Mouse (Mus musculus) left cerebral cortex, postnatal 14 days (tissue): ENCODE data around the gene Nckap5. TPM values are rescaled to one million over a fixed set of nuclear protein-coding genes. Genes with fewer than 3 reads are reported as not detected.

Experiments
- DNase-seq, 2 experiments: peaks; one replicate each; pipeline ENCODE4 v3.0.0; 2021 to 2022; ENCODE audit warnings: low spot score in 2 of 2, mixed read lengths in 1 of 2
- intact Hi-C: fragments of 180-260 bp; cut with DNase I; formaldehyde crosslinking; loops from one replicate; pipeline ENCODE4 v1.15.1; 2025
- total RNA-seq, 2 experiments: library from RNA; stranded (reverse); gene quantifications; 2 replicates each; pipeline ENCODE4 v1.2.3; 2021

Nckap5 gene
- total RNA-seq, 2 experiments from 2014 or later: 6.6 to 8.0 TPM

DNA sequence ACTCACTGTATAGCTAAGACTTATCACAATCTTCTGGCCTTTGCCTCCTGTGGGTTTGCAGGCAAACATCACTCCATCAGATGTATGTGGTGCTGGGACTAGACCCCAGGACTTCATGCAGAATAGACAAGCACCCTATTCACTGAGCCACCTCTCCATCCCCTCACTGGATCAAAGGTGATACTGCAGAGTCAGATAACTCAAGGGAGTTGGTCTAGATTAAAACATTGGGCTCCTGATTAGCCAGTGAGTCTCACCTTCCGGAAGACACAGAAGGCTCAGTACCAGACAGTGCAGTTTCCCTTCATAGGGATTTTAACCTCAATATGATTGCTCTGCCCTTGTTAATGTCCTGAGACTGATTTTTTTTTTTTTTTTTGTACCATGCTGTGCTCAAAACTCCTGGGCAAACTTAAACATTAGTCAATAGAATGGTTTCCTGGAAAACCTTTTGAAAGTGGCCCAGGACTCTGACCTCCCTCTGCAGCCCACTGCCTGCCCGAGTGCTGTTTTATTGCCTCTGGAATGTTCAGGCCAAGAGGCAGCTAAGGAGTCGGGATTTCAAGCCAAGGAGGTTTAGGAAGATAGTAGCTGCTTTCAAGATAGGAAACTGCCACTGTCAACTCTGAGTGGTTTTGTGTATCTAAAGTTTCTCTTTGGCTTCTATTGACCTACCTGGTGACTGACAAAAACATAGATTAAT, 315.4 kb downstream of the Nckap5 start:
- no peak for DNase-seq
- intact Hi-C loops: no loop called here

DNA sequence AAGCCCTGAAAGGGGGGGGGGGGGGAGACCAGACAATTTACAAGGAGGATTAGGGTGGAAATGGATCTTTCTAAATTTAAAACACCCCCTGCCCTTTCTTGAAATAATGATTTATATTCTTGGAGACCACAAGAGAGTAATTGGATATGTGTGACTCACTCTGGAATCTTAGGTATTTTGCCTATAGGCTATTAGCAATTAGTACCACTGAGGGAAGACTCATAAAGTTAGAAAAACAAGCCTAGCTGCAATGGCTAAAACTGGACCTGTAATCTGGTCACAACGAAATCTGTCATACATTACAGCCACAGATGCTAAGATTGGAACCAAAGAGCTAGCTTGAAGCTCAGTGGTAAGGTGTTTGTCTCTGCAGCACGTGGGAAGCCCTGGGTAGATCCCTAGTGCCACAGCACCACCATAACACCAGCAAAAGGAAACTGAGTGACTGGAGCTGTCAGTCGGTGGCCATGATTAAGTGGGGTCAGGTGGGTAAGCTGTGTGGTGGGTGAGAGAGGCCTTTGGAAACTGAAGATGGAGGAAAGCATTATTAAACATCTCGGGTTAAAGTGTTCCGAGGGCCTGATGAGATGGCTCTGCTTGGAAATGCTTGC, 318.7 kb downstream of the Nckap5 start:
- intact Hi-C loops: no loop called here

DNA sequence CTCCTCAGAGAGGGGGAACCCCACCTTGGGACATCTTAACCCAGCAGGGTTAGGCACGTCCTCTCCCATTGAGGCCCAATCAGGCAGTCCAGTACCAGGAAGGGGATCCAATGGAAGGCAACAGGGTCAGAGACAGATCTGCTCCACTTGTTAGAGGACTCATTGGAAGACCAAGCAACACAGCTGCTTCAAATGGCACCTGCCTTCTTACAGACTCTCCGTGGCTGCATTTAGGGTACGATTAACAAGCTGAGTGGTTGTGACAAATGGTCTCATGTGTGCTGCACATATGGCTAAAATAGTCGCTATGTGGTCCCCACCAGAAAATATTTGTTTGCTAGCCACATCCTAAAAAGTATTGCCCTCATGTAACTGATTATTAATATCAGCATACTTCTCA, 325.9 kb downstream of the Nckap5 start:
- DNase-seq: no peak
- intact Hi-C loops: no loop called here

More for the DNA sequence above, 318.7 kb downstream of the Nckap5 start:
- DNase-seq: no peak

DNA sequence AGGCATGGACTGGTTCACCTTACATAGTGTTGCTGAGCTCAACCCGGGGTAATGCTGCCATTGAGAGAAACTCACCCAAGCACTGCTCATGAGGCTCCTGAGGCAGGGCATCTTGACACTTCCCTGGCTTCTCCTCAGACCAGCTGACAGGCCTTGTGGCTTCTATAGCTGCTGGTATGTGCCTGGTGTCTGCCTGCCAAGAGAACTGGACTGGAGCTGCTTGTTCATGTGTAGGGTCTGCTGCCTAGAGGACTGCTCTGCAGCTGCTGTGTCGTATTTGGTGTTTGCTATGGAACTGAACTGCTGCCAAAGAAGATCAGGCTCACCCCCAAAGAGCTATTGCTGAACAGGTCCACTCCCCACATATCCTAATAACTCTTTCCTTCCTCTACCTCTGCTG, 327.9 kb downstream of the Nckap5 start:
- no peak for DNase-seq
- intact Hi-C loops: no loop called here

DNA sequence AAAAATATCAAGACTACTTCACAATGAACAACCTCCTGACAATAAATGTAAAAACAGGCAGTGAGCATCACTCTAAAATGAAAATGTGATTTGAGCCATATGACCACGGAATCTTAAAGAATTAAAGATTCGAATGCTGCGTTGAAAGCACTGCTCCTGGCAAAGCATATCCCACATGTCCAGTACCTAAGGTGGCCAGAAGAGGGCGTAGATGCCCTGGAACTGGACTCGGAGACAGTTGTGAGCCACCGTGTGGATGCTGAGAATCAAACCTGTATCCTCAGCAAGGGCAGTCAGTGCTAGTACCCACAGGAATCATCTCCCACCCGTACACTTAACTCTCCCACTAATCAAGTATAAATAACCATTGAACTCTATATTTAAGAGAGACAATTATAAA, 333.9 kb downstream of the Nckap5 start:
- no peak for DNase-seq
- intact Hi-C loops: no loop called here

DNA sequence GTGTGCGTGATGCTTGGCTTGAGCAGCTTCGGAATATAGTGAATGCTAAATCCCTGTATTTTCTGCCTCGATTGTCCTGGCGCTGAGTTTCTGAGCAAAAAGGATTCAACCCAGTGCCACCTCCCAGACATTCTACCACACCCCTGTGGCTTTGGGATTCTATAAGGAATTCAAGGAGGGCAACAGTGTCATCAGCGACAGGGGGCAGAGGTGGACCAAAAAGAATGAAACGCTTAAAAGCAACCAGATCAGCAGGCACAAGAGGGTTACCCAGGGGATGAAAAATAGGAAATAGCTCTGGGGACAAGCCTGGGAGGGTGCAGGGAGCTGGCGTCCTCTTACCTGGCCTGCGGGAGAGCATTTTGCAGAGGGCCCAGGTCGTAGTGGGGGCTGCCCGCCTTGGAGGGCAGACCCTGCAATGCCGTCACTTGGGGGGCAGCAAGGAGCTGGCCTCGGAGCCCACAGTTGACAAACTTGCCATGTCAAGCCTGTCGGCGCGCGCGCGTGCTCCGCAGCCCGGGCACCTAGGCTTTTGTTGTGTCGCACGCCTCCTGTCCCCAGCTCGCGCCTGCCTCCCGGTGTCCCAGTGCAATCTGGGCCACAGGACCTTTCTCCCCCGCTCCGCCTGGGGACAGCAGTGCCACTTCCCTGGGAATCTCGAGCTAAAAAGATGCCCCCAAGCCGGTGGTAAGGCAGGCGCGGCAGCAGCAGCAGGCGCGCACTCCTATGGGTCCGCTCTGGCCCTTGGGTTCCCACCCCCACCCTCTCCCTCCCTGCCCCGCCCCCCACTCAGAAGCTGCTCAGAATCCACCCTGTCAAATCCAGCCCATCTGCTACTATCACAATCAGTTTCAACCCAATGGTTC, 338.2 kb downstream of the Nckap5 start:
- DNase-seq: peak in 1 of 2 experiments; percentile 13
- intact Hi-C loops: no loop called here

DNA sequence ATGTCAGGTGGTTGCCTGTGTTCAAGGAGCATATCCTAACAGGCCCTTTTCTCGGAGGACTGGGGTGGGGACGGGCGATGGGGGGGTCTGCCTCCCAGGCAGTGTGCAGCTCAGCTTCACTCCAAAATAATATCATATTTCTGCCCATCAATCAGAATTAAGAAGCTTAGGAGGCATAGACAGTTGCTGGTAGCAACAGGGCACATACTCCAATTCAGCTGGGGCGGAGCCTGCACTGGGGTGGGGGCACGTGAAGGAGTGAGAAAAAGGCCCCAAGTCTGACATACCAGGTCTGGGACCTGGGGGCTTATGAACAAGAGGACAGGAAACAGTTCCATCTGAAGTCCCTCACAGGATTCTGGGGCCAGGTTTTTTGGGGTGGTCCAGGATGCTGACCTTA, 339.2 kb downstream of the Nckap5 start:
- no peak for DNase-seq
- intact Hi-C loops: no loop called here

DNA sequence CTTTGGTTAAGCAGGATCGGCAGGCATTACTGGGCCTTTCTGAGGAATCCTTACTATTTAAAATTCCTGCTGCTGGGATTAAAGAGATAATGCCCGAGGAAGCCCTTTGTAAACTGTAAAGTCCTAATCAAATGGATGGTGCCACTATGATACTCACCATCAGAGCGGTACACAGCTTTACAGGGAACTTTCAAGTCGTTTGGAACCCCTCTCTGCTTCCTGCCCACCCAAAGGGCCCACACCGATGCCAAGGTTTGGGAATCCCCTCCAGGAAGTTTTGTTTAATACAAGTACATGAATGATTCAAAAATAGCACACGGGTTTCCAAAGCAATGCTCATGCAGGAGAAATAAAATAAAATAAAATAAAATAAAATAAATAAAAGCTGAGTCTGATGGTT, 340.3 kb downstream of the Nckap5 start:
- intact Hi-C loops: no loop called here

DNA sequence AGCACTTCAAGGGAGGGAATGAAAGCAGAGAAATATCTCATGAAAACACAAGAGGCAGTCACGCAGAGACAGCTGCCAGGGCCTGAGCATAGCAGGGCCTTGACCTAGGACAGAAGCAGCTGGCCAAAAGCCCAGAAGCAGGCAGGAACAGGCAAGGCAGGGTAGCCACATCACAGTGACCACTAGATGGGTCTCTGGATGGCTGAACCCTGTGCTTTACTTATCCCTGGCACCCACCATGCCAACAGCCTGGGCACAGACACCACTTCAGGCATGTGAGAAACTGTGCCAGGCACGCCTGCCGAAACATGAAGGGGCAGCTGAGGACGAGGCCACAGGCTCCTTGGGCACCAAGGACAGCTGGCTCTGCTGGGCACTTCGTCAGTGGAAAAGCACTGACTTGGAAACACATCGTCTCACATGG, 345.9 kb downstream of the Nckap5 start:
- peak; percentile 26 to 34 for DNase-seq
- intact Hi-C loops: no loop called here

More for the DNA sequence above, 340.3 kb downstream of the Nckap5 start:
- DNase-seq: no peak

DNA sequence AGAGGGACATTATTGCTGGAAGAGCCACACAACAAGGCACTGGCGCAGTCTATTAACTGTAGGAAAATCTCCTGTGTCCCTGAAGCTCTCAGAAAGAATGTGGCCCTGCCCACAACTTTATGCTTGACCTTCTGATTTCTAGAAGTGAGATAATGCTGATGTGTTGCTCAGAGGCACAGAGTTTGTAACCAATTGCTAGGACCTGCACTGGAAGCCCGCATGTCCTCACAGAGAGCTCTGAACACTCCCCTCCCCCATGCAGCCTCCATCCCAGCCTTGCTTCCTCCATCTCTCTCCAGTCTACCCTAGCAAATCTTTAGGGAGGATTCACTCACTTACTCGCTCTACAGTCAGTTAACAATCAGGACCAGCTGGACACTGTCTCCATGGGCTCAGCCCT, 346.9 kb downstream of the Nckap5 start:
- intact Hi-C loops: no loop called here
- DNase-seq: no peak

DNA sequence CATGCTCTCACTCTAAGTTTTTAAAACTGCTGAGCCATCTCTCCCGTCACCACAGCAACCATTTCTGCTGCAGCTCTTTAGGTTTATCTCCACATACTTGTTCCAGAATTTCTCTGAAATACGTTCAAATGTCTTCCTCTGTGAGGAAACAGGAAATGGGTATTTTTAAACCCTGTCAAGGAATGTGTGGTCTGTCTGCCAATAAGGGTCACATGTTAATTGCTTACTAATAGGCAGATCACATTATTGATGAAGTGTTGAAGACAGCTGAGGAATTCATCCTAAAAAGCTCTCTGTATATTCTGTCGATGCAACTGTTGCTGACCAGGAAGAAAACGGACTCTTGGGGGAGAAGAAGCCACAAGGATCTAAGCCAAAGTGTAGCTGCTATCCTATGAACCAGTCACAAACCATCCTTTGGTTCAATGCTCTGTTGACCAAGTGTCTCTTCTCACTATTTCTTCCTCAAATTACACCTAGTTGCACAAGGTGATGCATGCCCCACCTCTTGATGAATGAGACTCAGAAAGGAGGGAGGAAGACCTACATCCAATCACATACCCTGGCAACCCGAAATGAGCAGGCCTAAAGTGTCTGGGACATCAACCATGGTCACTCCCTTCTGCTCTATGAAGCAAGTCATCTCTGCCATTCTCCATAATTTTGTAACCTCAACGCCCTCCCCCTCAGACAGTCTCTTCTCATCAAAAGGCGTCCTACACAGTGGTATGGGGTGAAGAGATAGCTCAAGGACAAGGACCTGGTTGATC, 349.0 kb downstream of the Nckap5 start:
- no peak for DNase-seq
- intact Hi-C loops: no loop called here

DNA sequence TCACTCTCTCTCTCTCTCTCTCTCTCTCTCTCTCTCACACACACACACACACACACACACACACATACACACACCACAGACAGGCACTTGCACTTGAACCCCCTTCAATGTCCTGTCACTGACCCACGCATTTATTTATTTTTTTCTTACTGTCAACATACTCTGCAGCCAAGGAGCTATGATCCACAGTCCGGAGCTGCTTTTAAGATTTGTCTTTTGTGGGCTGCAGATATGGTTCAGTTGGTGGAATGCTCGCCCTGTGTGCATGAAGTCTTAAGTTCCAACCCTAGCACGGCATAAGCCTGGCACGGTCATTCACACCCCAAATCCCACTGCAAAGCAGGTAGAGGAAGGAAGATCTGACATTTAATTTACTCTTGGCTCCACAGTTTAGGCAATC, 357.6 kb downstream of the Nckap5 start:
- intact Hi-C loops: no loop called here
- DNase-seq: no peak

DNA sequence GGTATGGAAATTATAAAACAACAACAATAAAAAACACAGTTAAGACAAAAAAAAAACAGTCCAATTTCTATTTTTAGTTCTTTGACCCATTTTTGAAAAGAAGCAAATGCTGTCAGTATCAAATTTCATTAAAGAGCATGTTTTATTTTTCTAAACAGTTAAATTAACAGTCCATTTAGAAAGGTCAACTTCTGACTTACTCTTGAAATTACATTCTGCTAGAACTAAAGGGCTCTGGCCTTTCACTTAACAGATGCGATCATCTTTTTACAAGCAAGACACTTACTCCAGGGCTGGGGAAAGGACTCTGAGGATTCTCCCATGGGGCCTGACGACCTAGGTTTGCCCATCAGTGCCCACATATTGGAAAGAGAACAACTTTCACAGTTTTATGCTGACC, 359.2 kb downstream of the Nckap5 start:
- no peak for DNase-seq
- intact Hi-C loops: no loop called here

DNA sequence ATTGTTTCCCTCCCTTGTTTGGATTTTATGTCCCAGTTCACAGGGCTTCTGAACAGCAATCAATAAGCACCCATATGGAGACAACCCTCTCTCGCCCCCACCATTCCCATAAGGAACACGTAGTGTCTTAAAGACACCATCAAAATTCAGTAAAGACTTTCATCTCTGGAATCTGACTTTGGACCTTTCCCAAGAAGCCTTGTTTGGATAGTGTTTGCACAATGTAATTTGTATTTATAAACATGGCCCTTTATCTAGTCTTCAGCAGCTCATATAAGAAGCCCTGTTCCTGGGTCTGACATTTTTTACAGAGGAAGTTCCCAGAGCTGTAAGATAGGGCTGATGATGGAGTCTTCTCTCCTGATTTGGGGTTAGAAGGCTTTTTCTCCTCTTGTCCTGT, 359.7 kb downstream of the Nckap5 start:
- DNase-seq: no peak
- intact Hi-C loops: no loop called here

DNA sequence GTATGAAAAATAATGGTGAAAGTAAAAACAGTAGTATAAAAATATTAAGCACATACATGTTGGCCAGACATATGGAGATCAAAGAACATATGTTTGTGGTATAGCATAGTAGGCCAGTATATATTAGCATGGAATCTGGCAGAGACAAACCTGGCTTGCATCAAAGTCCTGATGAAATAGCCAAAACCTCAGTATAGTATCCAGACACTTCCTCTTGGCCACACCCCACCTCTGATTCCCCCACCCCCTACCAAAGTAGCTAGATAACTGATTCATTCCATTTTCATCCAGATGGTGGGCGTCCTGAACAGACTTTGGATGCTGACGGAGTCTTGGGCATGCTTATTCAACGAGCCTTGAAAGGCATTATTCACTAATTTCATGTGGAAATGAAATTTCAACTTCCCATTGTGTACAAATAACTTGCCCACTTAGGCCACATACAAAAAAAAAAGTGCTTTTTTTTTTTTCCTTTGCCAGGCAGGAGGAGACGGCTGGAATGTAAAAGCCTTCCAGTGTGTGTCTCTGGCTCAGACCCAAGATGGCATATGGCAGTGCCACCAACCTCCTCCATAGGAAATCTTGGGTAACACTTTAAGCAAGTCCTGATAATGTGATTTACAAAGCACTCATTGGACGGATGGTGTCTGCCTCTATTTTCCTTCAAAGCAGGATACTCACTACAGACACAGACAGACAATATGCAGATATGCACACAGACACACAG, 360.6 kb downstream of the Nckap5 start:
- DNase-seq: peak; percentile 49 to 56
- intact Hi-C loops: no loop called here

DNA sequence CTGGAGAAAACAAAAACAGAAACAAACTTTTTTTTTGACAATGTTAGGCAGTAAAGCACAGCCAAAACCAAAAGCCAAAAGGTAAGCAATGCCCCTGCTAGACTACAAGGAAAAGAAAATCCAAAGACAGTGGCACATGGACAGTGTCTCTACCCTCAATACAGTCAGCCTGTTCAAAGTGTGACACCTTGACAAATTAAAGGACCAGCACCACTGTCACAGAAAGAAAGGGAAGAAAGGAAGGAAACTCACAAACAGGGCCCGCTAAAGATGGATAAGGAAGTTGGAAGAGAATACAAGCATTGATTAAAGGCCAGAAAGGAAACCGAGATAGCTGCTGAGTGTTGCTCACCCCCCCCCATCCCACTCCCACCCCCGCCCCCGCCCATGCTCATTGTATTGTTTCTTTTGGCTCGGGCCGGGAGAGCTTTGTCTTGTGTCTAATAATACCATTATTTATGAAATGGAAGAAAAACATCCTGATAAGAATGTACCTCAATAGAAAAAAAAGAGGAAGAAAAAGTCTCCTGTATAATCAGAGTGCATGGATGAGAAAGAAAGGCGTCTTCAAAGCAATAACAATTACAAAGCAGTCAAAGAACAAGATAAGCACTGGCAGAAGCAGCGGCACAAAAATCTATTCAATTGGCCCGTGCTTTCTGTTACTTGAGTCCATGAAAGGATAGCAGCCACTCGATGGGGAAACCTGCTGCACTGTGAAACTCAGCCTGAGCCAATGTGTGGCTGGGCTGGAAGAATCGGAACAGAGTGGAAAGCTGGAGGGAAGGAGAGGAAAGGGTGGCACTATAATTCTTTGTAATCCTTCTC, 368.9 kb downstream of the Nckap5 start:
- DNase-seq: no peak
- intact Hi-C loops: no loop called here

DNA sequence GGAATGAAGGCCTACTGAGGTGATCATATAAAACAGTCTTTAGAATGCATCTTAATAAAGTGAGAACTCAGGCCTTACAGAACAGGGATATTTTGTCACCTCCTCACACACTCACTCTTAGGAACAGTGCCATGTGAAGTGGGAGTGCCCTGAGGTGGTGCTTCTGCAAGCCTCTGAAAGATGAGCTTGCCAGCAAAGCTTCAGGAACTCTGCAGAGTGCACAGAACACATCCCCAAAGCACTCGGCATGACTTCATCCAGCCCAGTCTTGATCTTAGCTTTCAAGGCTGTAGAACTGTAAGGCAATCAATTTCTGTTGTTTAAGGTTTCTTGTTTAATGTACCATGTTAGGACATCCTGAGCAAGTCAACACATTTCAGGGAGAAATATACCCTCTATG, 372.9 kb downstream of the Nckap5 start:
- no peak for DNase-seq
- intact Hi-C loops: loop anchor here (10.0 kb wide), 1 partner anchor 267 kb away; no protein-coding TSS in a partner anchor

DNA sequence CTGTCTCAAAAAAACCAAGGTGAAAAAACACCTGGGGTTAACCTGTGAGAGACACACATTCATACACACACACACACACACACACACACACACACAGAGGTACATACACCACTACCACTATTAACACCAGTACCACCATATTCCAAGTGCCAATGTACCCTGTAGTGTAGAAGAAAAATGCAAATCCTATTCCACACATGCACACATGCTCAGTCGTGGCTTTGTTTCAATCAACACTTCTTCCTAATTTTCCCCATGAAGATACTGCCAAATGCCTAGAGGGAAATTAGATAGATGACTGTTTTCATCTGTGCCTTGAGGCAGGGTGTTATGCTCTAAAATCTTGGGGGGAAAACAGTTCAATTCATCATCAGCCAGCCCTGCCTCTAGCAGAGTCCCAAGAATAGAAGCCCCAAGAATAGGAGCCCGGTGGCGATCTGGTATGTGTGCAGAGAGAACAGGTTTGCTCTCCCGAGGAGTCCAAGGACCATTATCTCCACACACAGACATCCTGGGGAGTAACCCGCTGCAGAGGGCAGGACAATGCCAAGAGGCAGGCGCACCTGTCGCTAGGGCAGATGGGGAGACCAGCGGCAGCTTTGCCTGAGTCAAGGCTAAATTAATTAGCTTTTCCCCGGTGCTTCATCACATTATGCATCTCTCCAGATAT, 376.0 kb downstream of the Nckap5 start:
- intact Hi-C loops: loop anchor here (10.0 kb wide), 1 partner anchor 270 kb away; no protein-coding TSS in a partner anchor
- DNase-seq: no peak
